Mouse (Mus musculus) retina, adult 2 months (tissue): ENCODE measurements around the gene Gm13103.
"Not testable (repeated sequence)": the region's sequence is repeated elsewhere in the genome, so short reads cannot be mapped to it uniquely, and the experiment has no call there.

ENCODE experiments used
- DNase-seq: peaks from one replicate; pipeline ENCODE4 v3.0.0-alpha.2; 2012; ENCODE audit warnings: low read depth, low spot score

Gm13103 gene

DNA sequence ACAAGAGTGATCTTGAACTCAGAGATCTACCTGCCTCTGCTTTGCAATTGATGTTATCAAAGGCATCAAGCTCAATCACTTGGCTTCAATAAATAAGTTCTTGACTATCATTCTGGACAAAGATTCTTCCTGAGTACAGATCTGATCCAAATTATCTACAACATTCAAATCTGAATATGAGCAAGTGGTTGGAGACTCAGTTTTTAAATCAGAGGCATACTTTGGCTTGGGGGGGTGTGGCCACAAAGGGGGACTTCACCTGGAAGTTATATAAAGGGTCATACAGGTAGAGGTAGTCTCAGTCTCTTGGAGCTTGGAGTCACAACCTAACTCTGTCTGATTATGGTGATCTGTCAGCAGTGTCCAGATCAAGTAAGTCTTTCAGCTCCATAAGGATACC lies at the start of gene Gm13103:
Gm13103 (plus strand) TSS at position 301 of the 400 bp plus-strand sequence.
- DNase-seq, result not testable (repeated sequence)

DNA sequence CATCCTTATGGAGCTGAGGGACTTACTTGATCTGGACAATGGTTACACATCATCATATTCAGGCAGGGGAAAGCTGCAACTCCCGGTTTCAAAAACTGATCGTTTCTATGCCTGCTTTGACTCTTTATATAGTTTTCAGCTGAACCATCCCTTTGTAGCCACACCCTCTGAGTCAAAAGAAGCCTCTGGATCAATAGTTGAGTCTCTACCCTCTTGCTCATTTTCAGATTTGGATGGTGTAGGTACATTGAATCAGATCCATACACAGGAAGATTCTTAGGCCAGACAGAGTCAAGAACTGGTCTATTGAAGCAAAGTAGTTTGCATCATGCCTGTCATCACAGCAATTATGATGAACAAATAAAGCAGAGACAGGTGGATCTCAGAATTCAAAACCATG lies 30.3 kb upstream of the Gm13103 start, which contains the start of gene Gm13084:
Gm13084 (minus strand) TSS at position 101 of the 400 bp plus-strand sequence.
- no peak for DNase-seq

DNA sequence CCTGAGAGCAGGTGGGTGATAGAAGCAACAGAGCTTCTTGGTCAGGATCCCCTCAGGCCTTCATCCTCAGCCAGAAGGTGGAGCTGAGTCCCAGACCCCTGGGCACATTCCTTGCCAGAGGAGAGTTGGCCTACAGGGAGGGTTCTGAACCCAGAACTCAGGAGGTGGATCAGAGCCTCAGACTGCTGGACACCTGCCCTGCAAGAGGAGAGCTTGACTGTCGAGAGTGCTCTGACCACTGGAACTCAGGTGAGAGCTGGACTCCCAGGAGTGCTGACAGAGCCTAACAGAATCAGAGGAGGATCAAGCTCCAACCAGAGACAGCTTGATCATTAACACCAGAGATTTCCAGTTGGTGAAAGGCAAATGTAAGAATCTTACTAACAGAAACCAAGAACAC lies 36.1 kb downstream of the Gm13103 start:
- not testable (repeated sequence) for DNase-seq

DNA sequence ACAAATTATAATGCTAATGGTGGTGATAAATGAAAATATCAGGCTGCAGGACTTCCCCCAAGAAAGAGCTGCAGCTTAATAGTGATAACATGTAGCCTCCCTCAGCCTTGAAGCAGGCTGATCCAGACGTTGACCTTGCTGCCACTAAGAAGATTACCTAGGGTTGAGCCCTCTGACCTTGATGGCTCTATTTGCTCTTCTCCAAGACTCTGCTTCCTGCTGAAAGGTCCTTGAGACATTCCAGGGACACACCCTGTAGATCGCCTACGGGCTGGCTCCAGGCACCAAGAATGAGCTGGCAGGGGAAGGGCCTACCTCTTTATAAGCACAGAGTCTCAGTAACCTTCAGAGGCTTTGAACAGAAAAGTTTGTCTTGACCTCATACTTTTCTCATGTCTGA lies 48.1 kb downstream of the Gm13103 start:
- not testable (repeated sequence) for DNase-seq

DNA sequence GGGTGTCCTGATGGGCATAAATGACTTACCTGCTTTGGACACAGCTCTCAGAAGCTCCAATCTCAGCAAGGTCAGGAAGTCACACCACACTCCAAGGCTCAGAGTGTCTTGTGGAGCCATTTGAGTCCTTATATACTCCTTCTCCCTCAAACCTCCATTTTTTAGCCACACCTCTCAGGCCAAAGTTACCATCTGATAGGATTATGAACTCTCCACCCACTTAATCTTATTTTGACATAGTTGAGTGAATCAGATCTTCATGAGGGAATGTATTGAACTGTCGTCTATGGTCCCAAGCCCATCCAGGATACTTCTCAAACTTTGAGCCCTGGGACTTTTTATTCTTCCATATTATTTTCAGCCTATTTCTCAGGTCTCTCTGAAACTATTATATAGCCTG lies 54.0 kb downstream of the Gm13103 start, which contains the start of gene Pramef6:
Pramef6 (minus strand) TSS at position 101 of the 400 bp plus-strand sequence.
- DNase-seq, result not testable (repeated sequence)
